Mouse (Mus musculus) liver, postnatal 0 days (tissue): ENCODE measurements at regions not wholly inside any gene's neighbourhood (a gene's known extent, or its start where the extent isn't known, plus 50 kb on each side); places are given as distances from the start of the nearest gene placed in this dataset.

Experiments used
- ATAC-seq: fragments of 200-750 bp; cut with Nextera tagmentation; 2 replicates; pipeline ENCODE4 v1.8.0; 2017; ENCODE audit warnings: mild to moderate bottlenecking, moderate library complexity
- DNase-seq: peaks from one replicate; pipeline ENCODE4 v3.0.0-alpha.2; 2016
- H3K27ac ChIP-seq: fragments of 300-500 bp; sonication (generic); 2 replicates; pipeline ENCODE4 v1.5.1; 2014; ENCODE audit warnings: antibody characterized with exemption, moderate library complexity, mild to moderate bottlenecking, low read depth
- H3K27me3 ChIP-seq: fragments of 300-500 bp; sonication (generic); 2 replicates; pipeline ENCODE4 v1.6.1; 2014; ENCODE audit warnings: low read length, control low read depth, mixed read lengths; ENCODE audit not compliant: insufficient read depth
- H3K36me3 ChIP-seq: fragments of 300-500 bp; sonication (generic); replicated peaks from 2 replicates; pipeline ENCODE4 v1.6.1; 2014; ENCODE audit warnings: mild to moderate bottlenecking, control low read depth, low read length, moderate library complexity, mixed read lengths; ENCODE audit not compliant: insufficient read depth
- H3K4me1 ChIP-seq: fragments of 300-500 bp; sonication (generic); 2 replicates; pipeline ENCODE4 v1.6.1; 2014; ENCODE audit warnings: antibody characterized with exemption, mild to moderate bottlenecking, control low read depth; ENCODE audit not compliant: insufficient read depth
- H3K4me2 ChIP-seq: fragments of 300-500 bp; sonication (generic); 2 replicates; pipeline ENCODE4 v1.6.1; 2014; ENCODE audit warnings: low read depth, mild to moderate bottlenecking, low read length, moderate library complexity, mixed read lengths
- H3K4me3 ChIP-seq: fragments of 300-500 bp; sonication (generic); 2 replicates; pipeline ENCODE4 v1.5.1; 2014; ENCODE audit warnings: low read depth, low read length
- H3K9ac ChIP-seq: fragments of 300-500 bp; sonication (generic); replicated peaks from 2 replicates; pipeline ENCODE4 v1.6.1; 2014; ENCODE audit warnings: mild to moderate bottlenecking, moderate library complexity
- H3K9me3 ChIP-seq: fragments of 300-500 bp; sonication (generic); 2 replicates; pipeline ENCODE4 v1.6.1; 2016; ENCODE audit warnings: mild to moderate bottlenecking, control low read depth, low read length, mixed read lengths
- CTCF ChIP-seq: sonication (generic); IDR thresholded peaks from 2 replicates; pipeline ENCODE4 v1.5.1; 2016; ENCODE audit warnings: antibody characterized with exemption, low read depth
- EP300 ChIP-seq: IDR thresholded peaks from 2 replicates; pipeline ENCODE4 v1.6.1; 2016; ENCODE audit warnings: antibody characterized with exemption, low read depth, mild to moderate bottlenecking
- WGBS: fragments of 180-500 bp; shearing (Covaris S2); extraction: QIAGEN DNeasy Blood & Tissue Kit; methylation state at CpG from one replicate; pipeline ENCODE4 v1.1.7; 2014; ENCODE audit not compliant: insufficient replicate concordance; 5-methylcytosine and 5-hydroxymethylcytosine counted together

- WGBS, result 66% methylated on average over 4 of the region's 4 CpGs
- Histone ChIP-seq H3K4me1 (no peaks in the 10 kb centered on the region), H3K4me3 (no peak overlapping the region), H3K27me3 (no peaks in the 10 kb centered on the region), H3K9ac (no peak overlapping the region), H3K27ac (no peak overlapping the region), H3K4me2 (no peak overlapping the region), H3K36me3 (no peaks in the 10 kb centered on the region), H3K9me3 (no peaks in the 10 kb centered on the region)
- no peak for TF ChIP-seq CTCF
- TF ChIP-seq EP300, result no peak
- no peak for DNase-seq
- no peak for ATAC-seq
These were observed 570.0 kb upstream of the Klhl1 start for GRCm38 (mm10) chr14:97088863-97089262.

- Histone ChIP-seq H3K27me3 (no peaks in the 10 kb centered on the region), H3K4me1 (no peaks in the 10 kb centered on the region), H3K4me3 (no peak overlapping the region), H3K4me2 (no peak overlapping the region), H3K36me3 (no peaks in the 10 kb centered on the region), H3K27ac (no peak overlapping the region), H3K9me3 (no peaks in the 10 kb centered on the region), H3K9ac (no peak overlapping the region)
- TF ChIP-seq EP300 (no peak), CTCF (no peak)
- 75% methylated on average over 2 of the region's 2 CpGs for WGBS
- DNase-seq (no peak), ATAC-seq (no peak)
These were observed 568.4 kb upstream of the Klhl1 start for GRCm38 (mm10) chr14:97087346-97087745.

DNA sequence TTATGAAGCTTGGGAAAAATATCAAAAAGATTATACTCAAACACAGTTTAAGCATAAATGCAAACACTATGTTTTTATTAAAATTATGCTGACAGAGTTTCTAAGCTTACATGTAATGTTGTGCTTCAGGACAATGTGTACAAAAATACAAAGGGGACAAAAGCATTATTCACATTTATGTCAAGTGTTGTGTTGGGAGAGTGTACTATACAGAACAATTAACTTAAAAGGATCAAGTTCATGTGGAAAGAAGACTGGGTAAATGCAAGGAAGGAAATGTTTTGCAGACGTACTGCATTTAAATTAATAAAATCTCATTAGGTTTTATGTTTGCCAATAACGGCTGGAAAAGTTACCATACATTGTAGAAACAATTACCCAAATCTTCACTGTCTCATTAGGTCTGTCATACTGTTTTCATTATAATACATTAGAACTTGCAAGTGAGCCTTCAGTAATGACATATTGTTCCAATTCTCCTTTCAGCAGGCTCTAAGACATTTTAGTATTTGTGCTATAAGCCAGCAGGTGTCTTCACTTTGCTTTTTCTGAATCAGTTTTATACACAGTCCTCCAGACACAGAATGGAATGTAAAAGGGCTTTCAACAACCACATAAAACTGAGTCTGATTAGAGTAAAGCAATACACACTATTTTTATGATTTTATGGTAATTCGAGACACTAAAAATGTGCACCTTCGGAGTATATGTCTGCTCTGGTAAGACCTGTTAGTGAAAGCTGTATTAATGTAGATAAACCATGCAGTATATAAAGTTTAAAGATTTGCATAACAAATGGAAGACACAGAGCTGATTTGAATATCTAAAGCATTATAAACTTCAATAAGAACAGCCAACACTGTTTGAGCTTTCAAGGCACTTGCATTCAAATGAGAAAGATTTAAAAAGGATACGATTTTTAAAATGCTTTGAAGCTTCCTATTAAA is 567.7 kb upstream of the Klhl1 start:
- no peak for ATAC-seq
- Histone ChIP-seq H3K27me3 (no peaks in the 10 kb centered on the region), H3K27ac (no peak overlapping the region), H3K36me3 (no peaks in the 10 kb centered on the region), H3K9ac (no peak overlapping the region), H3K9me3 (no peaks in the 10 kb centered on the region), H3K4me1 (no peaks in the 10 kb centered on the region), H3K4me2 (no peak overlapping the region), H3K4me3 (no peak overlapping the region)
- no peak for DNase-seq
- WGBS, result 76% methylated on average over 5 of the region's 5 CpGs
- no peak for TF ChIP-seq CTCF
- TF ChIP-seq EP300, result no peak

GRCm38 (mm10) chr14:97074808-97075207 is 555.9 kb upstream of the Klhl1 start:
- WGBS, result 72% methylated on average over 3 of the region's 3 CpGs
- Histone ChIP-seq H3K4me1 (no peaks in the 10 kb centered on the region), H3K4me3 (no peak overlapping the region), H3K4me2 (no peak overlapping the region), H3K27me3 (no peaks in the 10 kb centered on the region), H3K36me3 (no peaks in the 10 kb centered on the region), H3K9ac (no peak overlapping the region), H3K9me3 (no peaks in the 10 kb centered on the region), H3K27ac (no peak overlapping the region)
- no peak for ATAC-seq
- DNase-seq, result no peak
- no peak for TF ChIP-seq EP300
- no peak for TF ChIP-seq CTCF

GRCm38 (mm10) chr14:97068770-97069169 is 549.9 kb upstream of the Klhl1 start:
- Histone ChIP-seq H3K9me3 (no peaks in the 10 kb centered on the region), H3K4me2 (no peak overlapping the region), H3K27me3 (no peaks in the 10 kb centered on the region), H3K27ac (no peak overlapping the region), H3K4me1 (no peaks in the 10 kb centered on the region), H3K36me3 (no peaks in the 10 kb centered on the region), H3K9ac (no peak overlapping the region), H3K4me3 (no peak overlapping the region)
- WGBS, result 59% methylated on average over 3 of the region's 3 CpGs
- TF ChIP-seq CTCF, result no peak
- ATAC-seq, result no peak
- DNase-seq, result no peak

GRCm38 (mm10) chr14:97068313-97068712 is 549.4 kb upstream of the Klhl1 start:
- TF ChIP-seq EP300 (no peak), CTCF (no peak)
- no peaks in the 10 kb centered on the region for H3K9me3 ChIP-seq
- no peaks in the 10 kb centered on the region for H3K36me3 ChIP-seq
- no peak overlapping the region for H3K4me3 ChIP-seq
- no peak overlapping the region for H3K9ac ChIP-seq
- H3K4me2 ChIP-seq, result no peak overlapping the region
- WGBS, result 67% methylated on average over 5 of the region's 5 CpGs
- no peak for ATAC-seq
- no peaks in the 10 kb centered on the region for H3K27me3 ChIP-seq
- DNase-seq, result no peak
- no peak overlapping the region for H3K27ac ChIP-seq
- no peaks in the 10 kb centered on the region for H3K4me1 ChIP-seq
